Mouse (Mus musculus) bone marrow, adult 2 months (tissue): ENCODE results near the gene Gp1ba.

Source experiments
- CTCF ChIP-seq: fragments of 200-500 bp; IDR thresholded peaks from 2 replicates; pipeline ENCODE4 v1.5.1; 2011; ENCODE audit warnings: low read length, control low read depth; ENCODE audit not compliant: control insufficient read depth, insufficient read depth
- POLR2A ChIP-seq: fragments of 200-500 bp; IDR thresholded peaks from 2 replicates; pipeline ENCODE4 v1.6.1; 2011; ENCODE audit warnings: low read depth, mild to moderate bottlenecking, control low read depth, low read length, borderline replicate concordance; ENCODE audit not compliant: control insufficient read depth

GRCm38 (mm10) chr11:70649185-70649734 is 10.3 kb downstream of the Gp1ba start:
- TF ChIP-seq POLR2A (no peak), CTCF (no peak)
